Mouse (Mus musculus) limb, embryonic 12.5 days (tissue): Measurements from ENCODE around the gene Pold3. TPM values are rescaled to one million over a fixed set of nuclear protein-coding genes. Genes with fewer than 3 reads are reported as not detected.
A peak's percentile ranks its signal among the peaks of the same experiment; 100 is the strongest.

ENCODE experiments used
- ATAC-seq: fragments of 200-750 bp; cut with Nextera tagmentation; 2 replicates; pipeline ENCODE4 v1.8.0; 2017; ENCODE audit warnings: low read depth, moderate TSS enrichment; ENCODE audit not compliant: insufficient number of reproducible peaks, insufficient read depth, low FRiP score, low TSS enrichment
- H3K27ac ChIP-seq: fragments of 300-500 bp; sonication (generic); 2 replicates; pipeline ENCODE4 v1.5.1; 2016; ENCODE audit warnings: mild to moderate bottlenecking, moderate library complexity
- H3K27me3 ChIP-seq: fragments of 300-500 bp; sonication (generic); 2 replicates; pipeline ENCODE4 v1.6.1; 2016; ENCODE audit warnings: mild to moderate bottlenecking, moderate library complexity
- H3K36me3 ChIP-seq: fragments of 300-500 bp; sonication (generic); 2 replicates; pipeline ENCODE4 v1.6.1; 2016; ENCODE audit warnings: mild to moderate bottlenecking, moderate library complexity
- H3K4me1 ChIP-seq: fragments of 300-500 bp; sonication (generic); replicated peaks from 2 replicates; pipeline ENCODE4 v1.6.1; 2016
- H3K4me2 ChIP-seq: fragments of 300-500 bp; sonication (generic); 2 replicates; pipeline ENCODE4 v1.6.1; 2016; ENCODE audit warnings: mild to moderate bottlenecking, moderate library complexity
- H3K4me3 ChIP-seq: fragments of 300-500 bp; sonication (generic); replicated peaks from 2 replicates; pipeline ENCODE4 v1.5.1; 2016; ENCODE audit warnings: mild to moderate bottlenecking
- H3K9ac ChIP-seq: fragments of 300-500 bp; sonication (generic); replicated peaks from 2 replicates; pipeline ENCODE4 v1.6.1; 2016; ENCODE audit warnings: mild to moderate bottlenecking, moderate library complexity
- H3K9me3 ChIP-seq: fragments of 300-500 bp; sonication (generic); 2 replicates; pipeline ENCODE4 v1.6.1; 2016; ENCODE audit warnings: mild to moderate bottlenecking, moderate library complexity
- WGBS: fragments of 180-500 bp; shearing (Covaris S2); methylation state at CpG from one replicate; pipeline ENCODE4 v1.1.7; 2016; 5-methylcytosine and 5-hydroxymethylcytosine counted together
- polyA plus RNA-seq: library from polyadenylated mRNA; unstranded; fragments of >200 nt; fragmentation: Nextera tagmentation; extraction: Ambion mirVana; gene quantifications from 2 replicates; pipeline ENCODE4 v1.2.1, GENCODE M21; 2016

Gene Pold3
- polyA plus RNA-seq, 1 experiment from 2014 or later: 84.0 TPM

GRCm38 (mm10) chr7:100138075-100138474 lies 16.7 kb upstream of the Pold3 start:
- 92% methylated on average over 4 of the region's 4 CpGs for whole genome bisulfite sequencing
- Histone ChIP-seq H3K9ac (no peak overlapping the region), H3K4me2 (no peak overlapping the region), H3K27me3 (no peaks in the 10 kb centered on the region), H3K27ac (no peak overlapping the region), H3K4me3 (no peak overlapping the region), H3K4me1 (no peaks in the 10 kb centered on the region), H3K9me3 (no peaks in the 10 kb centered on the region), H3K36me3 (no peaks in the 10 kb centered on the region)
- no peak for ATAC-seq

- Histone ChIP-seq H3K9ac (no peak overlapping the region), H3K36me3 (no peaks in the 10 kb centered on the region), H3K27ac (no peak overlapping the region), H3K27me3 (no peaks in the 10 kb centered on the region), H3K9me3 (no peaks in the 10 kb centered on the region), H3K4me1 (no peaks in the 10 kb centered on the region), H3K4me3 (no peak overlapping the region), H3K4me2 (no peak overlapping the region)
- WGBS: 79% methylated on average over 9 of the region's 9 CpGs
- no peak for ATAC-seq
These were observed 15.7 kb upstream of the Pold3 start for GRCm38 (mm10) chr7:100137038-100137437.

- H3K36me3 ChIP-seq: no peaks in the 10 kb centered on the region
- ATAC-seq: peak; percentile 59; the same call in 1 of the 2 replicates
- H3K4me2 ChIP-seq: no peak overlapping the region
- WGBS: 74% methylated on average over 1 of the region's 1 CpGs
- peak overlapping the region; percentile 45; the same call in 1 of the 2 replicates for H3K27ac ChIP-seq
- no peaks in the 10 kb centered on the region for H3K4me1 ChIP-seq
- no peaks in the 10 kb centered on the region for H3K27me3 ChIP-seq
- H3K9ac ChIP-seq: no peak overlapping the region
- no peak overlapping the region for H3K4me3 ChIP-seq
- H3K9me3 ChIP-seq: no peaks in the 10 kb centered on the region
These were observed 11.0 kb upstream of the Pold3 start for GRCm38 (mm10) chr7:100132379-100132778.

- Histone ChIP-seq H3K9ac (no peak overlapping the region), H3K4me3 (no peak overlapping the region), H3K9me3 (no peaks in the 10 kb centered on the region), H3K4me1 (no peaks in the 10 kb centered on the region), H3K27me3 (no peaks in the 10 kb centered on the region), H3K27ac (no peak overlapping the region), H3K4me2 (no peak overlapping the region), H3K36me3 (no peaks in the 10 kb centered on the region)
- 63% methylated on average over 6 of the region's 6 CpGs for WGBS
- no peak for ATAC-seq
These were observed 9.2 kb upstream of the Pold3 start for GRCm38 (mm10) chr7:100130592-100130991.

- H3K4me1 ChIP-seq: no peaks in the 10 kb centered on the region
- H3K36me3 ChIP-seq: no peaks in the 10 kb centered on the region
- no peak overlapping the region for H3K9ac ChIP-seq
- no peak overlapping the region for H3K4me3 ChIP-seq
- no peak overlapping the region for H3K27ac ChIP-seq
- H3K27me3 ChIP-seq: no peaks in the 10 kb centered on the region
- H3K9me3 ChIP-seq: no peaks in the 10 kb centered on the region
- no peak overlapping the region for H3K4me2 ChIP-seq
- 86% methylated on average over 7 of the region's 7 CpGs for WGBS
- no peak for ATAC-seq
These were observed 7.1 kb upstream of the Pold3 start for GRCm38 (mm10) chr7:100128262-100129041.

GRCm38 (mm10) chr7:100126514-100126913 lies 5.1 kb upstream of the Pold3 start:
- no peak for ATAC-seq
- Histone ChIP-seq H3K4me2 (no peak overlapping the region), H3K36me3 (no peaks in the 10 kb centered on the region), H3K4me1 (peaks cover 7% of the 10 kb centered on the region; the same call in 1 of the 2 replicates), H3K27ac (no peak overlapping the region), H3K4me3 (no peak overlapping the region), H3K27me3 (no peaks in the 10 kb centered on the region), H3K9me3 (no peaks in the 10 kb centered on the region), H3K9ac (no peak overlapping the region)
- 90% methylated on average over 7 of the region's 7 CpGs for WGBS

GRCm38 (mm10) chr7:100125166-100125565 lies 3.8 kb upstream of the Pold3 start:
- Histone ChIP-seq H3K27ac (no peak overlapping the region), H3K4me3 (no peak overlapping the region), H3K36me3 (no peaks in the 10 kb centered on the region), H3K27me3 (no peaks in the 10 kb centered on the region), H3K9me3 (no peaks in the 10 kb centered on the region), H3K9ac (no peak overlapping the region), H3K4me2 (no peak overlapping the region), H3K4me1 (peaks cover 12% of the 10 kb centered on the region)
- no peak for ATAC-seq
- WGBS: 78% methylated on average over 4 of the region's 4 CpGs

GRCm38 (mm10) chr7:100124211-100124610 lies 2.8 kb upstream of the Pold3 start:
- H3K27ac ChIP-seq: no peak overlapping the region
- no peak for ATAC-seq
- no peaks in the 10 kb centered on the region for H3K27me3 ChIP-seq
- H3K4me2 ChIP-seq: no peak overlapping the region
- peaks cover 19% of the 10 kb centered on the region for H3K4me1 ChIP-seq
- no peak overlapping the region for H3K4me3 ChIP-seq
- peaks cover 3% of the 10 kb centered on the region; the same call in 1 of the 2 replicates for H3K36me3 ChIP-seq
- H3K9me3 ChIP-seq: no peaks in the 10 kb centered on the region
- WGBS: 83% methylated on average over 2 of the region's 2 CpGs
- H3K9ac ChIP-seq: no peak overlapping the region

- no peak overlapping the region for H3K27ac ChIP-seq
- peaks cover 10% of the 10 kb centered on the region for H3K36me3 ChIP-seq
- H3K9ac ChIP-seq: no peak overlapping the region
- no peak overlapping the region for H3K4me3 ChIP-seq
- no peaks in the 10 kb centered on the region for H3K27me3 ChIP-seq
- WGBS: 61% methylated on average over 6 of the region's 6 CpGs
- ATAC-seq: no peak
- H3K9me3 ChIP-seq: no peaks in the 10 kb centered on the region
- no peak overlapping the region for H3K4me2 ChIP-seq
- H3K4me1 ChIP-seq: peaks cover 19% of the 10 kb centered on the region
These were observed 2.1 kb upstream of the Pold3 start for GRCm38 (mm10) chr7:100123486-100123885.

- Histone ChIP-seq H3K4me1 (peaks cover 19% of the 10 kb centered on the region), H3K4me2 (peak overlapping the region; percentile 83), H3K27ac (peak overlapping the region; percentile 91), H3K27me3 (no peaks in the 10 kb centered on the region), H3K9me3 (no peaks in the 10 kb centered on the region), H3K36me3 (peaks cover 32% of the 10 kb centered on the region), H3K4me3 (peak overlapping the region; percentile 98), H3K9ac (peak overlapping the region; percentile 92)
- ATAC-seq: peak; percentile 60
- WGBS: 1% methylated on average over 25 of the region's 25 CpGs
These were observed 539 bp downstream of the Pold3 start for GRCm38 (mm10) chr7:100120791-100121261.

- Histone ChIP-seq H3K36me3 (peaks cover 73% of the 10 kb centered on the region), H3K27me3 (no peaks in the 10 kb centered on the region), H3K9ac (no peak overlapping the region), H3K4me1 (no peaks in the 10 kb centered on the region), H3K9me3 (no peaks in the 10 kb centered on the region), H3K4me2 (no peak overlapping the region), H3K4me3 (no peak overlapping the region), H3K27ac (no peak overlapping the region)
- ATAC-seq: no peak
- WGBS: 90% methylated on average over 6 of the region's 6 CpGs
These were observed 7.1 kb downstream of the Pold3 start for GRCm38 (mm10) chr7:100114279-100114678.

- H3K4me3 ChIP-seq: no peak overlapping the region
- ATAC-seq: no peak
- peaks cover 71% of the 10 kb centered on the region for H3K36me3 ChIP-seq
- H3K9me3 ChIP-seq: no peaks in the 10 kb centered on the region
- H3K4me1 ChIP-seq: no peaks in the 10 kb centered on the region
- H3K9ac ChIP-seq: no peak overlapping the region
- no peak overlapping the region for H3K27ac ChIP-seq
- H3K27me3 ChIP-seq: no peaks in the 10 kb centered on the region
- 87% methylated on average over 7 of the region's 7 CpGs for WGBS
- no peak overlapping the region for H3K4me2 ChIP-seq
These were observed 7.5 kb downstream of the Pold3 start for GRCm38 (mm10) chr7:100113821-100114220.
